Mouse (Mus musculus) v-Abl transformed pro-B cells (cell line): ENCODE measurements around the gene Smg6.

Source experiments
- in situ Hi-C, 2 experiments: fragments of 400-800 bp; cut with MboI; formaldehyde crosslinking; loops; one replicate each; pipeline ENCODE4 v1.15.1; 2025; ENCODE audit not compliant: unreplicated experiment in 2 of 2

The Smg6 gene

GRCm38 (mm10) chr11:75139122-75139963 lies 213.7 kb downstream of the Smg6 start:
- in situ Hi-C loops: no loop called here

- in situ Hi-C loops: no loop called here
Observed at GRCm38 (mm10) chr11:75140431-75140830, 214.8 kb downstream of the Smg6 start.

GRCm38 (mm10) chr11:75141038-75141437 lies 215.4 kb downstream of the Smg6 start:
- in situ Hi-C loops: no loop called here

- in situ Hi-C loops: no loop called here
Observed at GRCm38 (mm10) chr11:75141913-75142312, 216.3 kb downstream of the Smg6 start.

GRCm38 (mm10) chr11:75142749-75143148 lies 217.1 kb downstream of the Smg6 start:
- in situ Hi-C loops: no loop called here

GRCm38 (mm10) chr11:75145841-75146240 lies 220.2 kb downstream of the Smg6 start:
- in situ Hi-C loops: no loop called here

GRCm38 (mm10) chr11:75147106-75147845 lies 221.7 kb downstream of the Smg6 start:
- in situ Hi-C loops: no loop called here

- in situ Hi-C loops: no loop called here
Observed at GRCm38 (mm10) chr11:75147846-75148168, 222.2 kb downstream of the Smg6 start.

GRCm38 (mm10) chr11:75148332-75149035 lies 222.9 kb downstream of the Smg6 start:
- in situ Hi-C loops: no loop called here

- in situ Hi-C loops: loop anchor here (10.0 kb wide), 2 partner anchors 496 to 526 kb away; no protein-coding TSS in a partner anchor
Observed at GRCm38 (mm10) chr11:75150346-75150745, 224.7 kb downstream of the Smg6 start.

GRCm38 (mm10) chr11:75152603-75153557 lies 227.3 kb downstream of the Smg6 start:
- in situ Hi-C loops: loop anchor here (10.0 kb wide), 2 partner anchors 498 to 528 kb away; no protein-coding TSS in a partner anchor

- in situ Hi-C loops: loop anchor here (10.0 kb wide), 2 partner anchors 499 to 529 kb away; no protein-coding TSS in a partner anchor
Observed at GRCm38 (mm10) chr11:75154053-75154585, 228.5 kb downstream of the Smg6 start.

- in situ Hi-C loops: loop anchor here (10.0 kb wide), 2 partner anchors 501 to 531 kb away; no protein-coding TSS in a partner anchor
Observed at GRCm38 (mm10) chr11:75155985-75156384, 230.4 kb downstream of the Smg6 start.

GRCm38 (mm10) chr11:75156416-75156815 lies 230.8 kb downstream of the Smg6 start:
- in situ Hi-C loops: loop anchor here (10.0 kb wide), 2 partner anchors 502 to 532 kb away; no protein-coding TSS in a partner anchor

- in situ Hi-C loops: loop anchor here (10.0 kb wide), 2 partner anchors 502 to 532 kb away; no protein-coding TSS in a partner anchor
Observed at GRCm38 (mm10) chr11:75157037-75157436, 231.4 kb downstream of the Smg6 start.

- in situ Hi-C loops: loop anchor here (10.0 kb wide), 2 partner anchors 503 to 533 kb away; no protein-coding TSS in a partner anchor
Observed at GRCm38 (mm10) chr11:75157901-75158300, 232.3 kb downstream of the Smg6 start.

- in situ Hi-C loops: loop anchor here (10.0 kb wide), 2 partner anchors 504 to 534 kb away; no protein-coding TSS in a partner anchor
Observed at GRCm38 (mm10) chr11:75158432-75158831, 232.8 kb downstream of the Smg6 start.

GRCm38 (mm10) chr11:75159564-75159963 lies 233.9 kb downstream of the Smg6 start:
- in situ Hi-C loops: loop anchor here (10.0 kb wide), 2 partner anchors 505 to 535 kb away; no protein-coding TSS in a partner anchor

- in situ Hi-C loops: no loop called here
Observed at GRCm38 (mm10) chr11:75160954-75161353, 235.3 kb downstream of the Smg6 start.
